ENCODE assay signal across 9 mouse cellular contexts in genomic region chr15:94769227-94769626, GRCm38 (mm10).
A peak's percentile ranks its signal among the peaks of the same experiment; 100 is the strongest.
DNase-seq lines count a peak whose midpoint lies in the region; ATAC-seq and TF ChIP-seq lines count a peak whose summit lies in the region.
"Had no signal": no experiment of that assay in that cellular context is flagged by ENCODE, and none has a peak within 500 bp of the region (broad histone marks: within the 10 kb centered on the region; RNA-seq: fewer than 3 reads in every experiment).

No protein-coding gene starts in this region.

- no peak for DNase-seq in left cerebral cortex, adult 2 months (ENCODE audit: extremely low spot score in 1 of 2, low spot score in 2 of 2)
- DNase-seq in left cerebral cortex, adult 11 months (ENCODE audit: low spot score): no peak
- DNase-seq in WW6 (ENCODE audit: low read depth, low spot score): peak; percentile 28
- DNase-seq in embryo, embryonic 11 days: peak; percentile 83
- DNase-seq in hindlimb bud, embryonic 11.5 days (ENCODE audit: extremely low spot score, low read depth, low spot score): peak; percentile 75
- peak in 1 of 3 experiments; percentile 1 for DNase-seq in liver, embryonic 14.5 days (ENCODE audit: low read depth in 3 of 3, low spot score in 3 of 3)
- DNase-seq in telencephalon, adult 2 months (ENCODE audit: low read depth, low spot score): peak; percentile 66
- no peak for DNase-seq in thymus, adult 2 months

- H3K36me3 ChIP-seq in liver, embryonic 14.5 days (replicated peaks; ENCODE audit: control insufficient read depth, insufficient read depth, low read depth): no peaks in the 10 kb centered on the region
- H3K36me3 ChIP-seq in thymus, adult 2 months (ENCODE audit: control insufficient read depth, insufficient read depth, low read length): no peaks in the 10 kb centered on the region

- no peak for TF ChIP-seq EP300 in liver, embryonic 14.5 days (IDR thresholded peaks at IDR 0.05; ENCODE audit: low read depth)

- peak; percentile 71 for TF ChIP-seq CTCF in left cerebral cortex, adult 2 months (IDR thresholded peaks at IDR 0.05)
- TF ChIP-seq CTCF in liver, embryonic 14.5 days (IDR thresholded peaks at IDR 0.05; ENCODE audit: low read depth): peak; percentile 32; the same call in 1 of the 2 replicates
- TF ChIP-seq CTCF in thymus, adult 2 months (IDR thresholded peaks at IDR 0.05; ENCODE audit: borderline replicate concordance, control insufficient read depth, extremely low read depth, insufficient read depth, low read length, poor library complexity): no peak

- no peaks in the 10 kb centered on the region for H3K4me1 ChIP-seq in liver, embryonic 14.5 days (replicated peaks; ENCODE audit: control insufficient read depth in 2 of 2, insufficient read depth in 2 of 2, low read length in 1 of 2)
- no peaks in the 10 kb centered on the region for H3K4me1 ChIP-seq in thymus, adult 2 months (replicated peaks; ENCODE audit: control insufficient read depth, insufficient read depth, low read length)

- 26% methylated on average over 4 of the region's 4 CpGs for WGBS in liver, embryonic 14.5 days (ENCODE audit: insufficient replicate concordance)
- 27% methylated on average over 4 of the region's 4 CpGs for WGBS in thymus, adult 2 months

- no peak overlapping the region for H3K9ac ChIP-seq in liver, embryonic 14.5 days (replicated peaks)

- no peaks in the 10 kb centered on the region for H3K27me3 ChIP-seq in liver, embryonic 14.5 days (ENCODE audit: control insufficient read depth, insufficient read depth, low read length)
- no peaks in the 10 kb centered on the region for H3K27me3 ChIP-seq in thymus, adult 2 months (ENCODE audit: control insufficient read depth, insufficient read depth, low read length)

- TF ChIP-seq POLR2A in thymus, adult 2 months (IDR thresholded peaks at IDR 0.05; ENCODE audit: control insufficient read depth, extremely low read depth, insufficient read depth, low read length, poor library complexity): no peak

- no peak for ATAC-seq in liver, embryonic 14.5 days (ENCODE audit: insufficient read depth)

- no peaks in the 10 kb centered on the region for H3K9me3 ChIP-seq in liver, embryonic 14.5 days (ENCODE audit: control insufficient read depth, low read length)

- intact Hi-C loops in left cerebral cortex, adult 2 months (cut with DNase I): loop anchor here (2.0 to 5.0 kb wide), 2 partner anchors 47 to 806 kb away; no protein-coding TSS in a partner anchor

- H3K27ac ChIP-seq in left cerebral cortex, adult 2 months: no peak overlapping the region
- no peak overlapping the region for H3K27ac ChIP-seq in liver, embryonic 14.5 days
- no peak overlapping the region for H3K27ac ChIP-seq in thymus, adult 2 months (ENCODE audit: control insufficient read depth, insufficient read depth, low read length)

- no peak overlapping the region for H3K4me2 ChIP-seq in liver, embryonic 14.5 days (ENCODE audit: low read depth)

- H3K4me3 ChIP-seq in left cerebral cortex, adult 2 months: no peak overlapping the region
- H3K4me3 ChIP-seq in liver, embryonic 14.5 days (ENCODE audit: insufficient read depth in 1 of 2, low read depth in 2 of 2, low read length in 2 of 2): no peak overlapping the region
- no peak overlapping the region for H3K4me3 ChIP-seq in thymus, adult 2 months (ENCODE audit: control insufficient read depth, insufficient read depth, low read length)
- H3K4me3 ChIP-seq: erythroblast, embryonic 14.5 days had no signal

Comparison
In these comparisons a context has a peak if more than half of its experiments do, and no peak if none do; other contexts are left out.
1. DNase-seq: peak in WW6 (single experiment), embryo, embryonic 11 days (single experiment), hindlimb bud, embryonic 11.5 days (single experiment) and telencephalon, adult 2 months (single experiment); none in left cerebral cortex, adult 2 months (0 of 2), left cerebral cortex, adult 11 months (single experiment) and thymus, adult 2 months (single experiment).